Mouse (Mus musculus) ES-E14 (cell line): ENCODE data around the gene Map7d2. TPM values are rescaled to one million over a fixed set of nuclear protein-coding genes. Genes with fewer than 3 reads are reported as not detected.
"Not testable (repeated sequence)": the region's sequence is repeated elsewhere in the genome, so short reads cannot be mapped to it uniquely, and the experiment has no call there.

Source experiments
- DNase-seq: peaks from one replicate; pipeline ENCODE4 v3.0.0-alpha.2; 2013; ENCODE audit warnings: low read depth, low spot score
- H3K27ac ChIP-seq: 2 replicates; pipeline ENCODE4 v1.5.1; 2012; ENCODE audit warnings: low read depth, mild to moderate bottlenecking, low read length, moderate library complexity, mixed read lengths; ENCODE audit not compliant: poor library complexity, insufficient read depth, severe bottlenecking
- H3K36me3 ChIP-seq: 2 replicates; pipeline ENCODE4 v1.6.1; 2012; ENCODE audit warnings: mild to moderate bottlenecking, low read length, moderate library complexity, mixed read lengths; ENCODE audit not compliant: control insufficient read depth, poor library complexity, insufficient read depth, severe bottlenecking
- H3K4me1 ChIP-seq, 2 experiments: fragments of 150-350 bp in 1 of 2; sonication (generic) in 1 of 2; 2 replicates each; pipeline ENCODE4 v1.6.1; 2012; ENCODE audit warnings: low read length in 2 of 2, mild to moderate bottlenecking in 1 of 2, mixed read lengths in 1 of 2; ENCODE audit not compliant: control insufficient read depth in 2 of 2, insufficient read depth in 2 of 2, poor library complexity in 1 of 2
- H3K4me3 ChIP-seq, 2 experiments: fragments of 150-350 bp in 1 of 2; sonication (generic) in 1 of 2; 2 replicates each; pipeline ENCODE4 v1.5.1; 2012; ENCODE audit warnings: low read length in 2 of 2, low read depth in 1 of 2, mild to moderate bottlenecking in 1 of 2, mixed read lengths in 1 of 2; ENCODE audit not compliant: insufficient read depth in 1 of 2, poor library complexity in 1 of 2, severe bottlenecking in 1 of 2
- H3K9ac ChIP-seq: 2 replicates; pipeline ENCODE4 v1.6.1; 2012; ENCODE audit warnings: low read depth, mild to moderate bottlenecking, low read length, mixed read lengths; ENCODE audit not compliant: poor library complexity, insufficient read depth, severe bottlenecking
- H3K9me3 ChIP-seq: fragments of 150-350 bp; sonication (generic); 2 replicates; pipeline ENCODE4 v1.6.1; 2012; ENCODE audit warnings: low read depth, mild to moderate bottlenecking, low read length; ENCODE audit not compliant: control insufficient read depth, insufficient read depth
- CHD2 ChIP-seq: IDR thresholded peaks from 2 replicates; pipeline ENCODE4 v1.6.1; 2014; ENCODE audit warnings: mild to moderate bottlenecking, low read depth, low read length, inconsistent platforms
- HCFC1 ChIP-seq: IDR thresholded peaks from 2 replicates; pipeline ENCODE4 v1.6.1; 2012; ENCODE audit warnings: low read length, inconsistent platforms, borderline replicate concordance; ENCODE audit not compliant: insufficient read depth
- MAFK ChIP-seq: IDR thresholded peaks from 2 replicates; pipeline ENCODE4 v1.6.1; 2014; ENCODE audit warnings: mild to moderate bottlenecking, low read depth, low read length, inconsistent platforms; ENCODE audit not compliant: insufficient read depth
- ZC3H11A ChIP-seq: IDR thresholded peaks from 2 replicates; pipeline ENCODE4 v1.6.1; 2012; ENCODE audit warnings: low read depth, mild to moderate bottlenecking, inconsistent platforms, low read length, borderline replicate concordance
- ZNF384 ChIP-seq: IDR thresholded peaks from 2 replicates; pipeline ENCODE4 v1.6.1; 2012; ENCODE audit warnings: low read depth, low read length, inconsistent platforms
- in situ Hi-C, 2 experiments: fragments of 600-800 bp; cut with MboI; formaldehyde crosslinking; loops; one replicate each; pipeline ENCODE4 v1.15.1; 2025; ENCODE audit warnings: low sequenced_read_pairs in 2 of 2, inconsistent platforms in 1 of 2; ENCODE audit not compliant: unreplicated experiment in 2 of 2
- total RNA-seq: library from RNA; depleted of rRNA; stranded (reverse); fragments of 300-350 nt; gene quantifications from 2 replicates; pipeline ENCODE4 v1.2.3, GENCODE M21; 2012

Map7d2 gene
- total RNA-seq, 1 experiment: 4.0 TPM

DNA sequence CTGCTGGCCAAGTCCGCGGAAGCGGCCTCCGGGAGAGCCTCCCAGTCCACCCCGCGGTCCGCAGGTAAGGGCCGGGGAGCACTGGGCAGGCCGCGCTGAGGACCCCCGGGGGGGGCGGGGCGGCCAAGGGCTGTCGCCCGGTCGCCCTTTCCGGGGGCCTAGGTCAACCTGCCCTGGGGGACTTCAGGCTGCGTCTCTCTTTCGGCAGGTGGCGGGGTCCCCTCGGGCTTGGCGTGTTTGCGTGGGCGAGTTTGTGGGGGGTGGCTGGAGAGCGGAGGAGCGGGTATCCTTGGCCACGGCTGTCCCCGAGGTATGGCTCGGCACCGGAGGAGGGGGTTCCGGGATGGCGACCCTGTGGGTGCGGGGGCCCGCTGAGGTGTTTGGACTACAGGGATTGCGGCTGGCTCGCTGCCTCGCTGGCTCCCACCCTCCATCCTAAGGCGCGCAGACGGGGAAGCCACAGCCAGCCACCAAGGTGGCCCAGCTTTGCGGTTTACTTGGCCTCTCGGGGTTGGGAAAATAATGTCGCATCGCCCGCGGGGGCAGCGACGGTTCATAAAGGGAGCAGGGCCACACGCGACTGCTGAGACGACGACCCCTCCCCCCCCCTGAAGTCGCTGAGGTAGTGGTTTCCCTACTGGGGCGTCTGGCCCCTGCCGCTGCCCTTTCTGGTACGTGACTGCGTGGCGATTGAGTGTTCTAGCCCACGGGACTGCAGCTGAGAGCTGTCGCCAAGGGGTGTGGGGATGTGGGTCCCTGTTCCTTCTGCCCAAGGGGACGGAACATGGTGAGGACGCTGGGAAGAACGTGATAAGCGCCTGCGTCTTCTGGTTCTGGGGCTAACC, 679 bp downstream of the Map7d2 start:
- Histone ChIP-seq H3K27ac (no peak overlapping the region), H3K4me3 (peak overlapping the region; percentile 85 to 88), H3K9ac (peak overlapping the region; percentile 80), H3K9me3 (no peaks in the 10 kb centered on the region), H3K36me3 (no peaks in the 10 kb centered on the region), H3K4me1 (no peaks in the 10 kb centered on the region)
- in situ Hi-C loops: no loop called here
- DNase-seq: no peak
- TF ChIP-seq ZC3H11A (no peak), ZNF384 (no peak), CHD2 (no peak), HCFC1 (no peak), MAFK (no peak)

- H3K4me1 ChIP-seq, H3K36me3 ChIP-seq, H3K27ac ChIP-seq, DNase-seq, H3K9me3 ChIP-seq, H3K4me3 ChIP-seq, H3K9ac ChIP-seq, in situ Hi-C loops: not testable (repeated sequence)
These were observed 16.1 kb downstream of the Map7d2 start for GRCm38 (mm10) chrX:159430507-159430906.

- no peak for TF ChIP-seq MAFK
- no peak for TF ChIP-seq CHD2
- no peak for TF ChIP-seq ZC3H11A
- no peak for TF ChIP-seq HCFC1
- no peak for TF ChIP-seq ZNF384
- in situ Hi-C loops: no loop called here
- Histone ChIP-seq H3K27ac (no peak overlapping the region), H3K4me3 (no peak overlapping the region), H3K4me1 (no peaks in the 10 kb centered on the region), H3K9ac (no peak overlapping the region), H3K9me3 (no peaks in the 10 kb centered on the region), H3K36me3 (no peaks in the 10 kb centered on the region)
- peak; percentile 6 for DNase-seq
These were observed 27.8 kb downstream of the Map7d2 start for GRCm38 (mm10) chrX:159442128-159442527.

GRCm38 (mm10) chrX:159447133-159447532, 32.8 kb downstream of the Map7d2 start:
- in situ Hi-C loops: no loop called here
- DNase-seq: no peak
- Histone ChIP-seq H3K9me3 (no peaks in the 10 kb centered on the region), H3K27ac (no peak overlapping the region), H3K36me3 (no peaks in the 10 kb centered on the region), H3K4me3 (no peak overlapping the region), H3K4me1 (no peaks in the 10 kb centered on the region), H3K9ac (no peak overlapping the region)
- TF ChIP-seq HCFC1 (no peak), MAFK (no peak), CHD2 (no peak), ZC3H11A (no peak), ZNF384 (no peak)
